Mouse (Mus musculus) kidney, adult 9 months (tissue): ENCODE measurements at regions not wholly inside any gene's neighbourhood (a gene's known extent, or its start where the extent isn't known, plus 50 kb on each side); places are given as distances from the start of the nearest gene placed in this dataset.
A peak's percentile ranks its signal among the peaks of the same experiment; 100 is the strongest.

ENCODE experiments used
- DNase-seq: peaks from one replicate; pipeline ENCODE4 v3.0.0; 2022

DNA sequence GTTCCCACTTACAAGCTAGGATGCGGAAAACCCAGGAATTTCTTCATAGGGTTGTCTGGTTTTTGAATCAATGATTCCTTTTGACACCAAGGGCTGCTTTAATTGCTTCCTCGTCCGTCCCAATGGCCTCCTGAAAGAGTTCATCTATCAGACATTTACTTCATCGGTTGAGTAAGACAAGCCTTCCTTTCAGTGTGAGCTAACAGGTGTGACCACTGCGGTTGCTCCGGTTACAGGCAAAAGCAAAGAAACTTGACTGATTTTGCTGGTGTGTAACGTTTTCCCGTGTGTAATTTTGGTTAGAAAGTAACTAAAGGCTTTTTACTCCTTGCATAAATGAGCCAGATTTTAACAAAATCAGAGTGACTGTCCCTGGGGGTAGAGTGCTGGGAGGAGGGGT is 99.6 kb upstream of the Rnaseh2b start:
- DNase-seq: no peak

DNA sequence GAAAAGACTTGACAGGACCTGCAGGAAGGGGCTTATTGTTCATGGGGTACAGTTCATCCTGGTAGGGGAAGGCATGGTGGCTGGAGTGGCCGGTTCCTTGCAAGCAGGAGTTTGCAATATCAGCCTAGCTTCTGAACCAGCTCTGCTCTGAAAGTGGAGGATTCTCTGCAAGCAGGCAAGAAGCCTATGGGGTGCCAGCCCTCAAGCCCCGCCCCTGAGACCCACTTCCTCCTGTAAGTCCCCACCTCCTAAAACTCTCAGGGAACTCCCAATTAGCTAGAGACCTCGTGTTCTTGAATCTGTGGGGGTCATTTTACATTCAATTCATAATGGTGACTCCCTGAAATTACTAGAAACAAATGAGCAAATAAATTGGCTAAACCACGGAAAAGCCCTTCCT is 99.0 kb upstream of the Rnaseh2b start:
- DNase-seq: no peak

DNA sequence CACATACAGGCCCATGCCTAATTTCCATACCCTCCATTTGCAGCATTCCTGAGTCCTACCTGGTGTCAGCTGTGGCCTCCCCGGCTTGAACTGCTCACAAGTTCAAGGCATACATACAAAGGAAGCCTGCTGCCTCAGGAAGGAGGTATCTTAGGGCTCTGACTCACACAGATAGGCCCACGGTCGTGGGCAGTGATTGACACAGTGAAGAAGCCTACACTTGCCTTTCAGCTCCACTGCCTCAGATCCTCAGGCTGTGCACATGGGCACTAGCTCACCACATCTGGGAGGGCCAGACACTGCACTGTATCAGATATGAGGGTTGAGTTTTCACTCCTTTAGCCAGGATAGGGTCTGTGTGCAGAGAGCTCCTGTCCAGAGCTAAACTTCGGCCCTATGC is 95.6 kb upstream of the Rnaseh2b start:
- DNase-seq: no peak

DNA sequence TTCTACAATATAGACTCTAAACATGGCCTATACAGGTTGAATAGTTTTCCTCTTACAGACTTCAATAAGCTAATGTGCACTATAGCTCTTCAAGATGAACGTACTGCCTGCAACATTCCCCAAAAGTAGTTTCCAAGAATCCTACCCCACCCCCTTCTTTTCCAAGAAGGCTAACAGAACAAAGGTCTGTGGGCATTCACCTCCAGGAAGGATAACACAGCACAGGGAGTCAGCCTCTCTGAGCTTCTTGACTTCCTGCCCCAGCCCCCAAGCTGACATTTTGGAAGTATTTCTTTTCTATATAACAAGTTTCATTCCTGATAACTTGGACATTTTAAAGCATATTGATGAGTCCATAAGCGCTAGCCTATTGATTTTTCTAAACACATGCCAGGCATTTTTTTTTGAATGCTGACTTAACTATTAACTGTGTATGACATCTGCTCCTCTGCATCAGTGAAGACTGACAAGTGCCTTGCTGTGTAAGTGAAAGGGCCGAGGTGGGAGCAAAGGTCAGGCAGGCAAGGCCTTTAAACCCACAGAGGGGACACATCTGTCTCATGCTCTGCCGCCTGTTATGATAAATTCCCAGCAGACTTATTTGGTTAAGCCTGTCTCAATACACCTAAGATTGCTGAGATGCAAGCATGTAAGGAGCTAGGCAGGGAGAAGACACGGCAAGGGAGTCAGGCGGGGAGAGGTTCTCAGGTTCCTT is 93.8 kb upstream of the Rnaseh2b start:
- DNase-seq: peak; percentile 22

DNA sequence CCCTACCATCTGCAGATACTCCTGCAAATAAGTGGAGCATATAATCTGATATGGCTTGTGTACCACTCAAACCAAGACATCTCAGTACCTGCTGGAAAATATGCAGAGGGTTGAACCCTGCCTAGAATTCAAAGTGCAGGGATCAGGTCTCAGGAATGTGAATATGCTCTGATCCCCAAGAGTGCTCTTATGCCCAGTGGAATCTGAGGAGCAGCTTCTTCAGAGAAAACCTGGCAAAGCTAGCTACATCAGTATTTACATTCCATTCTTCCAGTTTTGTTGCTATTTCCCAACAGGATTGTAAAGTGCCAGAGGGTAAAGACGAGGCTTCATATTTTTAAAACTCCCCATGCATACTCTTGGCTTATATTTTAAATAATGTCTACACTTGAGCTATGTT is 77.3 kb upstream of the Rnaseh2b start:
- no peak for DNase-seq

DNA sequence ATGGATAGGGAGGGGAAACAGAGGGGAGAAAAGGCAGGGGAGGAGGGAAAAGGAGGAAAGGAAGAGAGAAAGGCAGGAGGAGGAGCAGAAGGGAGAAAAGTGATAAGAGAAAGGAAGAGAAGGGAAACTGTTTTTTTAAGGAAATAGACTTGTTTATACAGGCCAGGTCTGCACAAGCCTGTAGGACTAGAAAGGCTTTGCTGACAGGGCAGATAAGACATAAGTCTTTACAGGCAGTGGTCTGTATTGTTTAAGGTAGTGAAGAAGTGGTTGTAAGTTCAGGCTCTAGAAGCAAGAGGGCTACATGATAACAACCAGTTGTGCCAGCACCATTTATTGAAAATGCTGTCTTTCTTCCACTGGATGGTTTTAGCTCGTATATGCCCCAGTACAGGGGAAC is 75.4 kb upstream of the Rnaseh2b start:
- no peak for DNase-seq

DNA sequence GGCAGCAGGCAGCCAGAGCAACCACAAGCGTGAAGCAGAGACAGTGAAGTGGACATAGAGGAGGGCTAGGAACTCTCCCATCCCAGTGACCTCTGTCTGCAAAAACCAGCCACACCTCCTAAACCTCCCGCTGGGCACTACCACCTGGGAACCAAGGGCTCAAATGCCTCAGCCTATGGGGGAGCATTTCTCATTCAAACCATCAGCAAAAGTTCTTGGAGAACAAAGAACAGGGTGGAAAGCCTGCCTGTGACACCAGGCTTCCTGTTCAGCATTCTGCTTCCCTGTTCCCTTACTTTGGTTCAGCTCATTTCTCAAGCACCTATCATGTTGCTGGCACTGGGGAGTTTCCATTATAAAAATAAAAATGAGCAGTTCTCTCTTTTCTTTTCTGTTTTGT is 74.4 kb upstream of the Rnaseh2b start:
- DNase-seq: no peak

DNA sequence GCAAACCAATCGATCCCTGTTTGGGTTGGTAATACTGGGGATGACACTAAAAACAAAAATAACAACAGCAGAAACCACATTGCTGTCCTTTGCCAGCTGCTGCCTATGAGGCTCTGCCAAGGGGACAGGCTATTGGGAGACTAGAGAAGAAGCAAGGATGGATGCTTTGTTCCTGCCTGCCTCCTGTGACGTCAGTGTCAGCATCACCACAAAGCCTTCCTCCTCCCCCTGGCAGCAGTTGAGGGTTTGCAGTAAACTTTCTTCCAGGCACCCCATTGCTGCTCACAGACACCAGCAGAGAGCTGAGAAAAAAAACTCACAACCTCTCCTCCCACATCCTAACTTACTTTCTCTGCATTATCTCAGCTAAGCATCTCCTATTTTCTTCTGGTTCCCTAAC is 73.7 kb upstream of the Rnaseh2b start:
- DNase-seq: no peak

DNA sequence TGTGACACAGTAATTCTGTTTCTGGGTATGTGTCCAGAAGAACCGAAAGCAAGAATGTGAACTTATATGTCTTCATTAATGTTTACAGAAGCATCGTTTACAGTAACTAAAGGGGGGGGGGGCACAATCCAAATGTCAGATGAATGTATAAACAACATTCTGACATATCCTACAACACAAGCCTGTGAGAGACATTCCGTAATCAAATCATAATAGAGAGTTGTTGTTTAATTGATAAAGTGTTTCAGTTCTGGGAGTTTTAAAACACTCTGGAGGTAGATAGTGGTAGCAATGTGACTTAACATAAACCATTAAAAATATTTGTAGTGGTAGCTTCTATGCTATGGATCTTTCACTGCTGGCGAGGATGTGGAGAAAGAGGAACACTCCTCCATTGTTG is 71.6 kb upstream of the Rnaseh2b start:
- DNase-seq: no peak
